In genomic region chr10:63954308-63954930, GRCm38 (mm10) we compare ENCODE assay signal across 8 mouse cellular contexts. TPM values are rescaled to one million over a fixed set of nuclear protein-coding genes. Genes with fewer than 3 reads are reported as not detected.
DNase-seq lines count a peak whose midpoint lies in the region; ATAC-seq and TF ChIP-seq lines count a peak whose summit lies in the region.

No protein-coding gene starts in this region.

- H3K36me3 ChIP-seq in lung, embryonic 15.5 days: no peaks in the 10 kb centered on the region
- peaks cover 3% of the 10 kb centered on the region for H3K36me3 ChIP-seq in heart, adult 2 months (ENCODE audit: control insufficient read depth, insufficient read depth, low read length)
- H3K36me3 ChIP-seq in forebrain, embryonic 13.5 days (ENCODE audit: poor library complexity, severe bottlenecking): no peaks in the 10 kb centered on the region

- H3K9ac ChIP-seq in lung, embryonic 15.5 days: no peak overlapping the region
- no peak overlapping the region for H3K9ac ChIP-seq in heart, adult 2 months (ENCODE audit: low read depth, low read length)
- no peak overlapping the region for H3K9ac ChIP-seq in forebrain, embryonic 13.5 days

- H3K27ac ChIP-seq in lung, embryonic 15.5 days: peak overlapping the region; percentile 44; the same call in 1 of the 2 replicates
- peak overlapping the region; percentile 49 for H3K27ac ChIP-seq in heart, adult 2 months
- no peak overlapping the region for H3K27ac ChIP-seq in forebrain, embryonic 13.5 days

- no peak overlapping the region for H3K4me3 ChIP-seq in lung, embryonic 15.5 days
- no peak overlapping the region for H3K4me3 ChIP-seq in heart, adult 2 months
- H3K4me3 ChIP-seq in forebrain, embryonic 13.5 days: no peak overlapping the region

- TF ChIP-seq EP300 in heart, adult 2 months (IDR thresholded peaks at IDR 0.05; ENCODE audit: insufficient read depth, low read depth, low read length): peak; percentile 47; the same call in 1 of the 2 replicates

- no peaks in the 10 kb centered on the region for H3K27me3 ChIP-seq in lung, embryonic 15.5 days
- H3K27me3 ChIP-seq in heart, adult 2 months (ENCODE audit: control insufficient read depth, insufficient read depth, low read length): no peaks in the 10 kb centered on the region
- H3K27me3 ChIP-seq in forebrain, embryonic 13.5 days: no peaks in the 10 kb centered on the region

- H3K4me2 ChIP-seq in lung, embryonic 15.5 days: no peak overlapping the region
- no peak overlapping the region for H3K4me2 ChIP-seq in forebrain, embryonic 13.5 days

- no peaks in the 10 kb centered on the region for H3K9me3 ChIP-seq in lung, embryonic 15.5 days
- no peaks in the 10 kb centered on the region for H3K9me3 ChIP-seq in forebrain, embryonic 13.5 days (replicated peaks)

- TF ChIP-seq POLR2A in heart, adult 2 months (IDR thresholded peaks at IDR 0.05; ENCODE audit: insufficient read depth, low read depth, low read length): no peak

- TF ChIP-seq CTCF in heart, adult 2 months (IDR thresholded peaks at IDR 0.05): no peak

- intact Hi-C loops in heart, adult 2 months (cut with DNase I): loop anchor here (10.0 kb wide), 1 partner anchor 70 kb away; no protein-coding TSS in a partner anchor

- no peaks in the 10 kb centered on the region for H3K79me2 ChIP-seq in heart, adult 2 months (replicated peaks; ENCODE audit: control insufficient read depth, insufficient read depth, low read length)

- no peak for DNase-seq in lung, postnatal 14 days
- peak; percentile 61 for DNase-seq in cerebellum, adult 9-11 months
- peak; percentile 59 to 73 for DNase-seq in heart, adult 2 months
- peak; percentile 10 for DNase-seq in lung, postnatal 10 days
- no peak for DNase-seq in spleen, adult 12 weeks (ENCODE audit: low spot score)
- DNase-seq in thymus, postnatal 14 days: no peak

- WGBS in lung, embryonic 15.5 days: 12% methylated on average over 6 of the region's 7 CpGs
- WGBS in heart, adult 2 months: 12% methylated on average over 6 of the region's 7 CpGs
- WGBS in forebrain, embryonic 13.5 days: 29% methylated on average over 6 of the region's 7 CpGs

- ATAC-seq in lung, embryonic 15.5 days (ENCODE audit: borderline replicate concordance, extremely low read depth, low FRiP score, low TSS enrichment): 0 out of 2 replicates have a peak, but pooled peaks have one; percentile 31
- no peak for ATAC-seq in forebrain, embryonic 13.5 days

- no peaks in the 10 kb centered on the region for H3K4me1 ChIP-seq in lung, embryonic 15.5 days
- H3K4me1 ChIP-seq in heart, adult 2 months (ENCODE audit: control insufficient read depth, insufficient read depth, low read length): peaks cover 6% of the 10 kb centered on the region
- H3K4me1 ChIP-seq in forebrain, embryonic 13.5 days: no peaks in the 10 kb centered on the region

RNA-seq across cellular contexts. Expression of gene Gm10118, which starts 27.2 kb away (rescaled TPM):
- polyA plus RNA-seq in lung, embryonic 15.5 days (2015; fragmentation: Nextera tagmentation; extraction: Ambion mirVana): 0.08 and 0.11 TPM in 2 replicates
- not detected for total RNA-seq in heart, adult 2 months (2021)
- not detected in 2 replicates for polyA plus RNA-seq in heart, adult 2 months (2012; rRNA removed)
- 0.17 and 0.24 TPM in 2 replicates for polyA plus RNA-seq in forebrain, embryonic 13.5 days (2015; fragmentation: Nextera tagmentation; extraction: Ambion mirVana)

Comparison
In these comparisons a context has a peak if more than half of its experiments do, and no peak if none do; other contexts are left out.
1. DNase-seq: peak in cerebellum, adult 9-11 months (single experiment), heart, adult 2 months (2 of 2) and lung, postnatal 10 days (single experiment); none in lung, postnatal 14 days (single experiment), spleen, adult 12 weeks (single experiment) and thymus, postnatal 14 days (single experiment).